Mouse (Mus musculus): ENCODE data around the gene Selenov.
"Not testable (repeated sequence)": the region's sequence is repeated elsewhere in the genome, so short reads cannot be mapped to it uniquely, and the experiment has no call there.

The Selenov gene

GRCm38 (mm10) chr7:28294481-28294880, 3.5 kb upstream of the Selenov start:
- no peak for DNase-seq (ENCODE audit: low spot score)

GRCm38 (mm10) chr7:28290165-28290564, 821 bp downstream of the Selenov start:
- no peak for DNase-seq (ENCODE audit: low spot score)

DNA sequence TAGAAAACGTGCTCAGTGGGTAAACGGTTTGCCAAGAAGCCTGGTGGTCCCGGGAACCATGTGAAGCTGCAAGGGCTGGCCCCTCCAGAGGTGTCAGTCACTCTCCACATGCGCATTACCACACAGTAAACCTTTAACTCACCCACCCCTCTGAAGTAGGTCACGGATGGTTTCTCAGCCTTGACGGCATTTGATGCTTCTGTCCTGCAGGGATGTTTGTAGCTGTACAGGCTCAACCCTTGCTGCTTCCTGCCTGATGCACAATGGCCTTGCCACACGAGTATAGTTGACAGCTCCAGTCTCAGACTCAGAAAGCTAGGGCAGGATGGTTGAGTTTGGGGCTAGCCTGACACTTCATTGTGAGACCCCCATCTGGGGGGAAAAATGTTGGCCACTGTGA, 10.4 kb downstream of the Selenov start:
- DNase-seq (ENCODE audit: low spot score) = no peak

DNA sequence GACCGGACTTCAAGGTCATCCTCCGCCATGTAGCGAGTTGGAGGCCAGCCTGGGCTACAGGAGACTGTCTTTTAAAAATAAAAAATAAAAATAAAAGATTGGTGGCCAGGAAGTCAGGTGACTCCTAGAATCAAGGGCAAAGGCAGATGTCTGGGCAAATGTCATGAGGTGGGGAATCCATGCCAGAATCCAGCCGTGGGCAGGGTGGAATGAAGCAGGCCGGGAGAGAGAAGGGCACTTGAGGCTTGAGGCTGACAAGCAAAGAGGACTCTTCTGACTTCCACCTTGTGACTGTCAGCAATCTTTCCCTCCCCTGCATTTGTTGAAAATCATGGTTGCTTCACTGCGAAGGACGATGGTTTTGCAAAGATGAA, 12.7 kb downstream of the Selenov start:
- no peak for DNase-seq (ENCODE audit: low spot score)

DNA sequence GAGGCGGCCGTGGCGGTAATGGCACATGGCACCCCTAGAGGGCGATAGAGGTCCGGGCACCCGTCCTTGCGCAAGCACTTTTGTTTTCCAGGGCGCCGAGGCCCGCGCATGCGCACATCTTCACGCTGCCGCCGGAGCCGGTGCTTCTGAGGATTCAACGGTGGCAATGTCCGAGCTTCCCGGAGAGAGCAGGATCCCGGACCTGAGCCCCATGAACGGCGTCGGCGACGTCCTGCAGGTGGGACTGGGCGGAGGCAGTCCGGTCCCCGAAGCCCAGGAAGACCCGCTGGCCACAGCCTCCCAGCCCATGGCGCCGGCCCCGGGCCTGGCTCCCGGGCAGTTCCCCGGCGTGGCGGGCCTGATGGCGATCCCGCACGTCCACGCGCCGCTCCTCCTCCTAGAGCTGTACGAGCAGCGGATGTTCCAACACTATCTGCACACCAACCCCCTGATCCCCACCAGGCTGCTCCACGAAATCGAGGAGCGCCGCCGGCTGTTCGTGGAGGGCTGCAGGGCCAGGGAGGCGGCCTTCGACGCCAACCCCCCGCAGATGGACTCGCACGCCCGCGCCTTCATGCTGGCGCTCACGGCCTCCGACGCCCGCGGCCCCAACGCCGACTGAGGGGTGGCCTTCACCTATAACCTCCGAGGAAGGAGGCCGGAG, 13.2 kb downstream of the Selenov start, which contains the start of gene Eid2b:
Gene Eid2b (plus strand): TSS at position 125 of the 664 bp plus-strand sequence.
- peak; percentile 88 for DNase-seq (ENCODE audit: low spot score)

GRCm38 (mm10) chr7:28277237-28277614, 13.8 kb downstream of the Selenov start:
- no peak for DNase-seq (ENCODE audit: low spot score)

- DNase-seq (ENCODE audit: low spot score) = no peak
These were observed 19.2 kb downstream of the Selenov start for GRCm38 (mm10) chr7:28271761-28272160.

DNA sequence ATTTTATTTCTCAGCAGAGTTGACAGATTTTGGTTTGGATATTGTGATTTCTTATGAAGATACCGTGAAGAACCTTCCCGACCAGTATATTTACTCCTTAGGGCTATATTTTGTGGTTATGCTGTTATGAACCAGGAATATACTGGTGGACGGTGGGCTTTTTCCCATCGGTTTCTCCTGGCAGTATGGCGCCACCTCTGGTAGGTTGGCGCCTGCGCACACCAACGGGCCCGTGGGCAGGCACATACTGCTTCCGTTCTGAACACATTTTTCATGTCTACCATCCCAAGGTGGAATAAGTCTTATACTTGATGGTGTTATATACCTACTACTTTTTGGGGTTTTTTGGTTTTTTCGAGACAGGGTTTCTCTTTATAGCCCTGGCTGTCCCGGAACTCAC, 21.6 kb downstream of the Selenov start:
- DNase-seq (ENCODE audit: low spot score) = no peak

DNA sequence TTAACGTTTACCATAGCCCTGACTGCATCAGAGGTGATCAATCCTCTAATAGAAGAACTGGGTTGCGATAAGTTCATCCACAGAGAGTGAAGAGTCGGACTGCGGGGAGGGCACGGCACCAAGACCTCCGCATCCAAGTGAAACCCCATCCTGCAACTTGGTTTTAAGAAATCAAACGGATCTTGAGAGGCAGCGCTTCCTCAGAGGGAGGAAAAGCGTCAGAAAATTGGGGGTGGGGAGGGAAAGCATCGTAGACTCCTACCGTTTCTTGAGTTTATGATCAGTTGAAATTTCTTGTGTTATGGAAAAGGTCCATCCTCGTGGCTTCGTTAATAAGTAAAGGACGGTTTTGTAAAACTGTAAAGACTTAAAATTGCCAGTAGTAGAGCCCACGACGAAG, 22.4 kb downstream of the Selenov start:
- no peak for DNase-seq (ENCODE audit: low spot score)

- DNase-seq (ENCODE audit: low spot score) = peak; percentile 35
These were observed 22.9 kb downstream of the Selenov start for GRCm38 (mm10) chr7:28268042-28268531.

- peak; percentile 80 for DNase-seq (ENCODE audit: low spot score)
These were observed 23.6 kb downstream of the Selenov start, which contains the start of gene Eid2 for GRCm38 (mm10) chr7:28267129-28268041. Eid2 (plus strand) TSS chr7:28267881.

DNA sequence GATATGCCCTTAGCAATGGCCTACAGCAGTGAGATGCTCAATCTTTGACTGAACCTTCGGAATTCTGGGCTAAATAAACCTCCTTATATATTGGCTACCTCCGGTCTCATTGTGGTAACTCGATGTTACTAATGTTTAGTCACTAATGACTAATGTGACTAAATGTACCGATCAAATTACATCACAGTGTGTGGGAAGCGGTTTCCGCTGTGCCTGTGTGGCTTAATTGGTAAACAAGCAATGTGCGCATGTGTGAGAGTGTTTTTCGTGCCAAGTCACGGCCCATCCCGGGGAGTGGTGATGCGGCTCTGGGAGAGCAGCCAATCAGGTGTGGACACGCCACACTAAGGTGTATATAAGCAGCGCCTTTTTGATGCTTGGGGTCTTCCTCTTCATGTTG, 25.6 kb downstream of the Selenov start:
- DNase-seq (ENCODE audit: low spot score) = no peak

- DNase-seq (ENCODE audit: low spot score) = no peak
These were observed 27.2 kb downstream of the Selenov start for GRCm38 (mm10) chr7:28263786-28264185.

DNA sequence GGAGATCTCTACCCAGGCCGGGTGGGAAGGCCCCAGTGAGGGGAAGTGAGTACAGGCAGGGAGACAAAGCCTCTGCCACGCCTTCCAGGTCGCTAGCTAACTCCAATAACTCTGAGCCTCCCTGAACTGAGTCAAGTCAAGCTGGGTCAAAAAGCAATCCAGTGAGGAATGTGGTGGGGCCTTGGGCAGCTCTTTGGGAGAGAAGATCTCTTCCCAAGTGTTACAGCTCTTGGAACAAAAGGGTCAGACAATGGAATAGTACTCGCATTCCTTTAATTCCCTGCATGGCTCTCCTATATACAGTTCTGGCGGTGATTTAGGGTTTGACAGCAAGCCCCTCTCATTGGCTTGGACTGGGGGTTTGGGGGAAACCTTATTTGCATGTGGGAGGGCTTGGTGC, 28.1 kb downstream of the Selenov start:
- DNase-seq (ENCODE audit: low spot score) = no peak

DNA sequence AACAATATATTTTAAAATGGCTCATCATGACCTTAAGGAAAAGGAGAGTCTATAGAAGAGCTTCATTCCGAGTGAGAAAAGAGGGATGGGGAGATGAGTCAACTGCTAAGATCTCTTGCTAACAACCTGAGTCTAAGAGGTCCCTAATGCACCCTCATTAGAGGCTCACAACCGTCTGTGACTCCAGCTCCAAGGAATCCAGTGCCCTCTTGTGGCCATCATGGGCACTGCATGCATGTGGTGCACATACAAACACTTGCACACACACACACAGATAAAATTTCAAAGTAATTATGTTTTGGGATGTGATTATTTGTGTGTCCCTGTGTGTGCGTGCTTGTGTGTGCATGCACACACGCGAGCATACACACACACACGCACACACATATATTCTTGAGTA, 35.5 kb downstream of the Selenov start:
- no peak for DNase-seq (ENCODE audit: low spot score)

DNA sequence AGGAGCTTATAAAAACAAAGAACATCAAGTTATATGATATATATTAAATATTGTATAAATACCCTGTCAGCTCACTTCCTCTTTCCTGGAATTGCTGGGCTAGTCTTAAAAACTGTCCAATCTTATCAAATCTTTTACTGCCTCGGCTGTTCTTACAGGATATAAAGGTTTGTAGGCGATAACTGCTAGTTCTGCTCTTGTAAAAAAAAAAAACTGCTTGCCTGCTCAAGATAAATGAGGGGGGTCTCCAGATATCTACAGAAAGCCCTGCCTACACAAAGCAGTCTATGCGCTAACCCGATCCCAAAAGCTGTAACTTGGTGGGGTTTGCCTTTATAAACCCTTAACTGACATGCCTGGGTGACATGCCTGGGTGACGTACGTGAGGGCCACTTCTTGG, 36.4 kb downstream of the Selenov start:
- no peak for DNase-seq (ENCODE audit: low spot score)

GRCm38 (mm10) chr7:28251976-28252375, 39.0 kb downstream of the Selenov start:
- DNase-seq (ENCODE audit: low spot score) = no peak

- no peak for DNase-seq (ENCODE audit: low spot score)
These were observed 42.0 kb downstream of the Selenov start for GRCm38 (mm10) chr7:28248957-28249356.

GRCm38 (mm10) chr7:28243943-28244342, 47.0 kb downstream of the Selenov start:
- not testable (repeated sequence) for DNase-seq (ENCODE audit: low spot score)
